Mouse (Mus musculus): ENCODE data around the gene Pear1. TPM values are rescaled to one million over a fixed set of nuclear protein-coding genes. Genes with fewer than 3 reads are reported as not detected.

The Pear1 gene
- polyA plus RNA-seq, 1 experiment = 11.3 TPM

- WGBS = 53% methylated on average over 6 of the region's 6 CpGs
- no peak for DNase-seq (ENCODE audit: low read depth, low spot score)
Observed at GRCm38 (mm10) chr3:87768431-87768830, 55.7 kb downstream of the Pear1 start.

GRCm38 (mm10) chr3:87767764-87768163 lies 56.3 kb downstream of the Pear1 start:
- DNase-seq (ENCODE audit: low read depth, low spot score) = no peak
- 72% methylated on average over 8 of the region's 8 CpGs for WGBS

- no peak for DNase-seq (ENCODE audit: low read depth, low spot score)
- 79% methylated on average over 3 of the region's 3 CpGs for WGBS
Observed at GRCm38 (mm10) chr3:87766284-87766667, 57.8 kb downstream of the Pear1 start.

- 87% methylated on average over 5 of the region's 5 CpGs for WGBS
- DNase-seq (ENCODE audit: low read depth, low spot score) = no peak
Observed at GRCm38 (mm10) chr3:87765631-87766283, 58.3 kb downstream of the Pear1 start.

- DNase-seq (ENCODE audit: low read depth, low spot score) = no peak
- WGBS = 65% methylated on average over 10 of the region's 10 CpGs
Observed at GRCm38 (mm10) chr3:87765091-87765490, 59.0 kb downstream of the Pear1 start.

GRCm38 (mm10) chr3:87764506-87764905 lies 59.6 kb downstream of the Pear1 start:
- WGBS = 44% methylated on average over 10 of the region's 10 CpGs
- no peak for DNase-seq (ENCODE audit: low read depth, low spot score)

- WGBS = 13% methylated on average over 15 of the region's 15 CpGs
- no peak for DNase-seq (ENCODE audit: low read depth, low spot score)
Observed at GRCm38 (mm10) chr3:87763683-87764289, 60.3 kb downstream of the Pear1 start.

GRCm38 (mm10) chr3:87763202-87763601 lies 60.9 kb downstream of the Pear1 start:
- no peak for DNase-seq (ENCODE audit: low read depth, low spot score)
- 50% methylated on average over 4 of the region's 4 CpGs for WGBS

- DNase-seq (ENCODE audit: low read depth, low spot score) = no peak
- 36% methylated on average over 20 of the region's 20 CpGs for WGBS
Observed at GRCm38 (mm10) chr3:87761408-87762375, 62.4 kb downstream of the Pear1 start.

GRCm38 (mm10) chr3:87758641-87759040 lies 65.5 kb downstream of the Pear1 start:
- no peak for DNase-seq (ENCODE audit: low read depth, low spot score)
- WGBS = 54% methylated on average over 4 of the region's 5 CpGs

GRCm38 (mm10) chr3:87756488-87756887 lies 67.6 kb downstream of the Pear1 start:
- WGBS = 80% methylated on average over 20 of the region's 20 CpGs
- no peak for DNase-seq (ENCODE audit: low read depth, low spot score)

GRCm38 (mm10) chr3:87755964-87756363 lies 68.1 kb downstream of the Pear1 start:
- DNase-seq (ENCODE audit: low read depth, low spot score) = no peak
- WGBS = 8% methylated on average over 24 of the region's 24 CpGs

- WGBS = 88% methylated on average over 13 of the region's 13 CpGs
- no peak for DNase-seq (ENCODE audit: low read depth, low spot score)
Observed at GRCm38 (mm10) chr3:87753829-87754228, 70.3 kb downstream of the Pear1 start.

GRCm38 (mm10) chr3:87752567-87752966 lies 71.5 kb downstream of the Pear1 start:
- WGBS = 85% methylated on average over 3 of the region's 3 CpGs
- no peak for DNase-seq (ENCODE audit: low read depth, low spot score)

- DNase-seq (ENCODE audit: low read depth, low spot score) = no peak
- WGBS = 93% methylated on average over 12 of the region's 12 CpGs
Observed at GRCm38 (mm10) chr3:87749977-87750376, 74.1 kb downstream of the Pear1 start.

GRCm38 (mm10) chr3:87749036-87749435 lies 75.1 kb downstream of the Pear1 start:
- no peak for DNase-seq (ENCODE audit: low read depth, low spot score)

GRCm38 (mm10) chr3:87748431-87748830 lies 75.7 kb downstream of the Pear1 start, which contains the start of gene Lrrc71:
TSS of gene Lrrc71 (minus strand) at chr3:87748625.
- DNase-seq (ENCODE audit: low read depth, low spot score) = no peak
- 21% methylated on average over 13 of the region's 13 CpGs for WGBS

More at GRCm38 (mm10) chr3:87749036-87749435, 75.1 kb downstream of the Pear1 start:
- 10% methylated on average over 5 of the region's 5 CpGs for WGBS

- WGBS = 26% methylated on average over 18 of the region's 18 CpGs
- no peak for DNase-seq (ENCODE audit: low read depth, low spot score)
Observed at GRCm38 (mm10) chr3:87745036-87745659, 79.0 kb downstream of the Pear1 start.

- DNase-seq (ENCODE audit: low read depth, low spot score) = no peak
- WGBS = 69% methylated on average over 4 of the region's 4 CpGs
Observed at GRCm38 (mm10) chr3:87743927-87744326, 80.2 kb downstream of the Pear1 start.

GRCm38 (mm10) chr3:87742735-87743134 lies 81.4 kb downstream of the Pear1 start:
- 80% methylated on average over 16 of the region's 16 CpGs for WGBS
- no peak for DNase-seq (ENCODE audit: low read depth, low spot score)

Data from large intestine, adult 2 months (tissue).